Mouse (Mus musculus) testis, adult 2 months (tissue): ENCODE measurements around the gene Dnajc4.

Experiments
- CTCF ChIP-seq: fragments of 200-500 bp; IDR thresholded peaks from 2 replicates; pipeline ENCODE4 v1.5.1; 2012; ENCODE audit warnings: low read depth, mild to moderate bottlenecking, inconsistent platforms, low read length, moderate library complexity; ENCODE audit not compliant: control insufficient read depth, insufficient read depth, insufficient replicate concordance
- POLR2A ChIP-seq: fragments of 200-500 bp; IDR thresholded peaks from 2 replicates; pipeline ENCODE4 v1.6.1; 2012; ENCODE audit warnings: low read depth, mild to moderate bottlenecking, inconsistent platforms, low read length, moderate library complexity; ENCODE audit not compliant: control insufficient read depth

DNA sequence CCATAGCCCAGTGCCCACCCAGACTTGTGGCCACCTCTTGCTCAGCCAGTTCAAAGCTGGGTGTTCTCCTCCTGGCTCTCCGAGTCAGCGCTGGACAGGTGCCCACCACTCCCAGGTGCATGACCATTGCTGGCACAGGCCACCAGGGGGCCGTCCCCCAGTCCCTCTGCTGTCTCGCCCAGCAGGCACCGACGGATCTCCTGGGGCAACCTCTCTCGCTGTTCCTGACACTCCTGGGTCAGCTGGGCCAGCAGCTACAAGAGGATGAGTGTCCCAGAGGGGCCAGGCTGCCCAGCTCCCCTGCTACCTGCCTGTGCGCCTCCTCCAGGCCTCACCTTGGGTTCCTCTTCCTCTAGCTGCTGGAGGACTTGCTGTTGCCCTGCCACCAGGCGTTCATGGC, 38.3 kb downstream of the Dnajc4 start:
- TF ChIP-seq CTCF (peak; percentile 40; the same call in 1 of the 2 replicates), POLR2A (no peak)
